Comparison of ENCODE assay signal across 1 mouse cellular context in genomic region chr11:116130488-116131205, GRCm38 (mm10).
A peak's percentile ranks its signal among the peaks of the same experiment; 100 is the strongest.
TF ChIP-seq lines count a peak whose summit lies in the region.

Trim65 (minus strand) TSS chr11:116131128.

TF ChIP-seq in CH12.LX, 34 proteins besides CTCF, POLR2A, EP300 and RAD21 (continued from another document):
- TF ChIP-seq MYC (IDR thresholded peaks at IDR 0.05; ENCODE audit: low read depth, low read length) (peak; percentile 92), SMC3 (IDR thresholded peaks at IDR 0.05; ENCODE audit: low read depth, low read length) (peak; percentile 67), MEF2A (IDR thresholded peaks at IDR 0.05; ENCODE audit: borderline replicate concordance, low read depth, low read length) (peak; percentile 74), SIN3A (IDR thresholded peaks at IDR 0.05; ENCODE audit: low read length) (peak; percentile 32; the same call in 1 of the 2 replicates), ETS1 (conservative IDR thresholded peaks at IDR 0.05; ENCODE audit: low read depth, low read length) (no peak; the same call in 1 of the 2 replicates), KAT2A (IDR thresholded peaks at IDR 0.05; ENCODE audit: insufficient replicate concordance, low read length) (no peak), USF1 (IDR thresholded peaks at IDR 0.05; ENCODE audit: low read depth, low read length) (no peak), TCF12 (IDR thresholded peaks at IDR 0.05; ENCODE audit: low read depth, low read length) (peak; percentile 50; the same call in 1 of the 2 replicates), ZC3H11A (IDR thresholded peaks at IDR 0.05; ENCODE audit: low read depth, low read length) (no peak), UBTF (IDR thresholded peaks at IDR 0.05; ENCODE audit: low read depth, low read length) (0 out of 2 replicates have a peak, but pooled peaks have one; percentile 50), ELF1 (IDR thresholded peaks at IDR 0.05; ENCODE audit: low read depth, low read length) (peak; percentile 82), PAX5 (IDR thresholded peaks at IDR 0.05; ENCODE audit: low read length) (no peak), RCOR1 (conservative IDR thresholded peaks at IDR 0.05; ENCODE audit: low read depth, low read length) (0 out of 2 replicates have a peak, but pooled peaks have one; percentile 52), MAZ (IDR thresholded peaks at IDR 0.05; ENCODE audit: low read depth, low read length) (peak; percentile 79; the same call in 1 of the 2 replicates), USF2 (conservative IDR thresholded peaks at IDR 0.05; ENCODE audit: low read depth, low read length) (no peak; the same call in 1 of the 2 replicates), BHLHE40 (IDR thresholded peaks at IDR 0.05; ENCODE audit: low read depth, low read length) (peak; percentile 96), MAFK (IDR thresholded peaks at IDR 0.05; ENCODE audit: insufficient replicate concordance, low read length) (no peak), GABPA (IDR thresholded peaks at IDR 0.05; ENCODE audit: insufficient replicate concordance, low read depth, low read length) (no peak), ZKSCAN1 (IDR thresholded peaks at IDR 0.05; ENCODE audit: borderline replicate concordance, low read depth, low read length) (no peak), MXI1 (IDR thresholded peaks at IDR 0.05; ENCODE audit: low read depth, low read length) (peak; percentile 95), MAX (IDR thresholded peaks at IDR 0.05; ENCODE audit: low read length) (peak; percentile 96), POLR2AphosphoS2 (IDR thresholded peaks at IDR 0.05; ENCODE audit: low read depth, low read length) (peak; percentile 74; the same call in 1 of the 2 replicates), TBP (conservative IDR thresholded peaks at IDR 0.05; ENCODE audit: low read depth, low read length) (no peak), CHD1 (IDR thresholded peaks at IDR 0.05; ENCODE audit: low read depth, low read length) (0 out of 2 replicates have a peak, but pooled peaks have one; percentile 44), NRF1 (IDR thresholded peaks at IDR 0.05; ENCODE audit: low read depth, low read length) (peak; percentile 51)
